Mouse (Mus musculus) spleen, adult 2 months (tissue): ENCODE measurements around the gene Serpinf1. TPM values are rescaled to one million over a fixed set of nuclear protein-coding genes. Genes with fewer than 3 reads are reported as not detected.

Source experiments
- DNase-seq, 2 experiments: peaks; one replicate each; pipeline versions ENCODE4 v3.0.0 to v3.0.0-alpha.2; 2012 to 2021; ENCODE audit warnings: low spot score in 2 of 2, low read depth in 1 of 2
- H3K27ac ChIP-seq: fragments of 200-500 bp; 2 replicates; pipeline ENCODE4 v1.5.1; 2012; ENCODE audit warnings: low read length, inconsistent platforms; ENCODE audit not compliant: insufficient read depth
- H3K27me3 ChIP-seq: fragments of 200-500 bp; 2 replicates; pipeline ENCODE4 v1.6.1; 2012; ENCODE audit warnings: mild to moderate bottlenecking, moderate library complexity, low read length, inconsistent platforms; ENCODE audit not compliant: control insufficient read depth, insufficient read depth
- H3K36me3 ChIP-seq: fragments of 200-500 bp; 2 replicates; pipeline ENCODE4 v1.6.1; 2012; ENCODE audit warnings: mild to moderate bottlenecking, low read length, inconsistent platforms; ENCODE audit not compliant: control insufficient read depth, insufficient read depth
- H3K4me1 ChIP-seq: fragments of 200-500 bp; 2 replicates; pipeline ENCODE4 v1.6.1; 2011; ENCODE audit warnings: inconsistent platforms; ENCODE audit not compliant: control insufficient read depth, insufficient read depth, insufficient read length
- H3K4me3 ChIP-seq: fragments of 200-500 bp; 2 replicates; pipeline ENCODE4 v1.5.1; 2011; ENCODE audit warnings: mild to moderate bottlenecking, inconsistent platforms; ENCODE audit not compliant: insufficient read depth, insufficient read length; ENCODE audit errors: extremely low read depth
- CTCF ChIP-seq: fragments of 200-500 bp; IDR thresholded peaks from 2 replicates; pipeline ENCODE4 v1.5.1; 2011; ENCODE audit warnings: mild to moderate bottlenecking, inconsistent platforms; ENCODE audit not compliant: insufficient read depth, insufficient read length, insufficient replicate concordance; ENCODE audit errors: extremely low read depth
- POLR2A ChIP-seq: fragments of 200-500 bp; IDR thresholded peaks from 2 replicates; pipeline ENCODE4 v1.6.1; 2011; ENCODE audit warnings: low read depth, low read length, inconsistent platforms
- WGBS: fragments of 180-500 bp; shearing (Covaris S2); methylation state at CpG from one replicate; pipeline ENCODE4 v1.1.7; 2018; 5-methylcytosine and 5-hydroxymethylcytosine counted together
- polyA plus RNA-seq: library from polyadenylated mRNA; depleted of rRNA; stranded (reverse); fragments of >200 nt; gene quantifications from 2 replicates; pipeline ENCODE4 v1.2.3, GENCODE M21; 2012

Serpinf1 gene
- polyA plus RNA-seq, 1 experiment: 9.7 TPM

- Histone ChIP-seq H3K27ac (no peak overlapping the region), H3K36me3 (no peaks in the 10 kb centered on the region), H3K27me3 (no peaks in the 10 kb centered on the region), H3K4me3 (no peak overlapping the region), H3K4me1 (no peaks in the 10 kb centered on the region; the same call in 1 of the 2 replicates)
- no peak for DNase-seq
- 88% methylated on average over 3 of the region's 3 CpGs for WGBS
- no peak for TF ChIP-seq POLR2A
- no peak for TF ChIP-seq CTCF
These were observed 2.0 kb upstream of the Serpinf1 start for GRCm38 (mm10) chr11:75424459-75424858.

- no peak overlapping the region for H3K27ac ChIP-seq
- 91% methylated on average over 9 of the region's 9 CpGs for WGBS
- TF ChIP-seq CTCF (no peak), POLR2A (no peak)
- no peaks in the 10 kb centered on the region for H3K27me3 ChIP-seq
- H3K36me3 ChIP-seq: no peaks in the 10 kb centered on the region
- no peaks in the 10 kb centered on the region; the same call in 1 of the 2 replicates for H3K4me1 ChIP-seq
- no peak for DNase-seq
- H3K4me3 ChIP-seq: no peak overlapping the region
These were observed 1.5 kb upstream of the Serpinf1 start for GRCm38 (mm10) chr11:75424033-75424432.

- no peak overlapping the region for H3K4me3 ChIP-seq
- WGBS: 90% methylated on average over 3 of the region's 3 CpGs
- no peak overlapping the region for H3K27ac ChIP-seq
- H3K36me3 ChIP-seq: no peaks in the 10 kb centered on the region
- no peaks in the 10 kb centered on the region for H3K4me1 ChIP-seq
- no peak for DNase-seq
- no peak for TF ChIP-seq CTCF
- TF ChIP-seq POLR2A: no peak
- no peaks in the 10 kb centered on the region for H3K27me3 ChIP-seq
These were observed 590 bp upstream of the Serpinf1 start for GRCm38 (mm10) chr11:75423091-75423490.

GRCm38 (mm10) chr11:75421375-75422012, 1.0 kb downstream of the Serpinf1 start:
- Histone ChIP-seq H3K4me1 (peaks cover 5% of the 10 kb centered on the region; the same call in 1 of the 2 replicates), H3K4me3 (no peak overlapping the region), H3K27ac (no peak overlapping the region), H3K36me3 (no peaks in the 10 kb centered on the region), H3K27me3 (no peaks in the 10 kb centered on the region)
- no peak for DNase-seq
- 85% methylated on average over 6 of the region's 6 CpGs for WGBS
- TF ChIP-seq POLR2A (no peak), CTCF (no peak)

- no peak for TF ChIP-seq CTCF
- no peak for TF ChIP-seq POLR2A
- no peak overlapping the region for H3K27ac ChIP-seq
- no peaks in the 10 kb centered on the region for H3K27me3 ChIP-seq
- 71% methylated on average over 5 of the region's 5 CpGs for WGBS
- no peaks in the 10 kb centered on the region for H3K36me3 ChIP-seq
- no peak overlapping the region for H3K4me3 ChIP-seq
- peaks cover 11% of the 10 kb centered on the region for H3K4me1 ChIP-seq
- DNase-seq: no peak
These were observed 1.6 kb downstream of the Serpinf1 start for GRCm38 (mm10) chr11:75420810-75421374.

- Histone ChIP-seq H3K4me3 (no peak overlapping the region), H3K27me3 (no peaks in the 10 kb centered on the region), H3K4me1 (peaks cover 19% of the 10 kb centered on the region), H3K27ac (no peak overlapping the region), H3K36me3 (no peaks in the 10 kb centered on the region)
- 79% methylated on average over 7 of the region's 7 CpGs for WGBS
- DNase-seq: no peak
- no peak for TF ChIP-seq CTCF
These were observed 2.5 kb downstream of the Serpinf1 start for GRCm38 (mm10) chr11:75420037-75420436.

GRCm38 (mm10) chr11:75415994-75416393, 6.5 kb downstream of the Serpinf1 start:
- DNase-seq: peak in 1 of 2 experiments; percentile 33
- 18% methylated on average over 13 of the region's 13 CpGs for WGBS
- TF ChIP-seq CTCF (no peak), POLR2A (no peak)
- no peaks in the 10 kb centered on the region for H3K27me3 ChIP-seq
- H3K4me3 ChIP-seq: no peak overlapping the region
- H3K36me3 ChIP-seq: no peaks in the 10 kb centered on the region
- peaks cover 27% of the 10 kb centered on the region for H3K4me1 ChIP-seq
- no peak overlapping the region for H3K27ac ChIP-seq
